Mouse (Mus musculus): ENCODE measurements around the gene Sco1. TPM values are rescaled to one million over a fixed set of nuclear protein-coding genes. Genes with fewer than 3 reads are reported as not detected.

Gene Sco1
- total RNA-seq, 2 experiments from 2014 or later, result 16.2 to 37.8 TPM

DNA sequence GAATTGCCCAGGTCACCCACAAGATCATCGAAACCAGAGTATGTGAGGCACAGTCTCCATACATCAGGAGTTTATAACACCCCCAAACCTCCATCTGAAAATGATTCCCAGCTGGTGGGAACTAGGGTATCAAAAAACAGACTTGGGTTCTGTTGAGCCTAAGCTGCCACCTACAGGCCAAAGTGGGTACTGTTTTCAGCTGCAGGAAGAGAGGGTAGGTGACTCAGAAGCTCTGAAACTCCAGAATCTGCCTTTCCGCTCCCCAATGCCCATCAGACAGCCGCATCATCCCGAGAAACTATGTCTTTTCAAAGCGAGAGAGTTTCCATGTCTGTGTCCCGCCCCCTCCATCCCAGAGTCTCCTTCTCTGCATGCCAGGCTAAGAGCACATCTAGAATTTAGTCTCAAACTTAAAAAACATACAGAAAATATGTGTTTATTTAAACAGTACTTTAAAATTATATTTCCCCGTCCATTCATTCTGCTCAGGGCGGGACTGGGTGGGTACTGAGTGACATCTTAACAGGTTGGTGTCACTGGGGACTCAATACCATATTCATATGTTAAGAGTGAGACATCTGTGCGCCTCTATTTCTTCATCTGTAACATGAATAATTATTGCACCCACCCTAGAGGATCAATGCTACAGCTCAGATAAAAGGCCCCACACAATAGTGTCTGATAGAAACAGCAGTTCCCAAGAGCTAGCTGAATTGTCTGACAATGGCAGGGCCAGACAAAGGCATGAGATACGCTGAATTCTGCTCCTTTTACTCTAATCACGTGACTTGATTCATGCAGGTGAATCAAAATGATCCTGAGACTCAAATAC is 59.8 kb downstream of the Sco1 start:
- ATAC-seq (replicated peaks; ENCODE audit: poor library complexity, severe bottlenecking), result peak; percentile 69

DNA sequence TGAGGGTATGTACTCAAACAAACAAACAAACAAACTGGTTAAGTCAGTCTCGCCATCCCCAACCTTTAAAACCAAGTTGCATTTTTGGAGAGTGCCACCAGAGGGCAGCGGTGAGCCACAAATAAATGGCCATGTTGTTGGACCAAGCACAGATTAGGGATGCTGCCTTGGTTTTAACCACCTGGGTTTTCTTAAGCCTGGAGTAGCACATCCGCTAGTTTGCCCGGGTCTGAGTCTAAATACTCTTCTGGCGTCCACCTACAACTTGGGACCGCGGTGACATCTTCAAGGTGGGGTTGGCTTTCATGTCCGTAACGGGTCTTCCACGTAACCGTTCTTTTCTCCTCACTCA is 60.4 kb downstream of the Sco1 start:
- ATAC-seq (replicated peaks; ENCODE audit: poor library complexity, severe bottlenecking), result peak; percentile 74

GRCm38 (mm10) chr11:67113381-67113780 is 60.9 kb downstream of the Sco1 start:
- ATAC-seq (replicated peaks; ENCODE audit: poor library complexity, severe bottlenecking), result no peak

GRCm38 (mm10) chr11:67114261-67114660 is 61.8 kb downstream of the Sco1 start:
- ATAC-seq (replicated peaks; ENCODE audit: poor library complexity, severe bottlenecking), result no peak

- ATAC-seq (replicated peaks; ENCODE audit: poor library complexity, severe bottlenecking), result no peak
Measured at GRCm38 (mm10) chr11:67114901-67115300, 62.4 kb downstream of the Sco1 start.

Other genes starting within 250 kb of the Sco1 start
- not detected in 2 replicates for gene Pirt, start 140.7 kb upstream of the Sco1 start, total RNA-seq (2014; fragmentation: Nextera tagmentation)
- gene Pirt, start 140.7 kb upstream of the Sco1 start, total RNA-seq (2017), result not detected in 2 replicates
- not detected in 2 replicates for gene Tmem238l, start 96.0 kb upstream of the Sco1 start, total RNA-seq (2014; fragmentation: Nextera tagmentation)
- gene Tmem238l, start 96.0 kb upstream of the Sco1 start, total RNA-seq (2017), result not detected in 2 replicates
- gene Tmem220, start 27.5 kb upstream of the Sco1 start, total RNA-seq (2014; fragmentation: Nextera tagmentation), result 1.5 and 2.1 TPM in 2 replicates
- gene Tmem220, start 27.5 kb upstream of the Sco1 start, total RNA-seq (2017), result 1.9 and 2.4 TPM in 2 replicates
- 30.6 and 43.1 TPM in 2 replicates for gene Adprm, start 76 bp upstream of the Sco1 start, total RNA-seq (2014; fragmentation: Nextera tagmentation)
- gene Adprm, start 76 bp upstream of the Sco1 start, total RNA-seq (2017), result 28.5 and 35.8 TPM in 2 replicates
- gene Myh3, start 25.6 kb downstream of the Sco1 start, total RNA-seq (2014; fragmentation: Nextera tagmentation), result not detected in 2 replicates
- not detected in 2 replicates for gene Myh3, start 25.6 kb downstream of the Sco1 start, total RNA-seq (2017)
- not detected in 2 replicates for gene Myh2, start 118.4 kb downstream of the Sco1 start, total RNA-seq (2014; fragmentation: Nextera tagmentation)
- gene Myh2, start 118.4 kb downstream of the Sco1 start, total RNA-seq (2017), result not detected in 2 replicates
- gene Myh1, start 147.4 kb downstream of the Sco1 start, total RNA-seq (2014; fragmentation: Nextera tagmentation), result not detected in 2 replicates
- gene Myh1, start 147.4 kb downstream of the Sco1 start, total RNA-seq (2017), result not detected in 2 replicates
- gene Myh4, start 185.4 kb downstream of the Sco1 start, total RNA-seq (2014; fragmentation: Nextera tagmentation), result not detected in 2 replicates
- gene Myh4, start 185.4 kb downstream of the Sco1 start, total RNA-seq (2017), result not detected in 2 replicates
- gene Myh8, start 224.5 kb downstream of the Sco1 start, total RNA-seq (2014; fragmentation: Nextera tagmentation), result not detected in 2 replicates
- gene Myh8, start 224.5 kb downstream of the Sco1 start, total RNA-seq (2017), result not detected in 2 replicates

Data from granulocyte monocyte progenitor cell, adult 5-6 weeks (primary cell).